Mouse (Mus musculus) CH12.LX (cell line): ENCODE measurements around the gene Hipk1. TPM values are rescaled to one million over a fixed set of nuclear protein-coding genes. Genes with fewer than 3 reads are reported as not detected.

Experiments
- DNase-seq: peaks from one replicate; pipeline ENCODE4 v3.0.0-alpha.2; 2013; ENCODE audit errors: extremely low read depth
- H3K27ac ChIP-seq: 2 replicates; pipeline ENCODE4 v1.5.1; 2012; ENCODE audit warnings: low read depth, mild to moderate bottlenecking, control low read depth, moderate library complexity; ENCODE audit not compliant: insufficient read depth
- H3K27me3 ChIP-seq: replicated peaks from 2 replicates; pipeline ENCODE3; 2012; ENCODE audit warnings: inconsistent platforms
- H3K36me3 ChIP-seq, 2 experiments: replicated peaks in 1 of 2; 2 replicates each; pipeline versions ENCODE3 to v1.6.1; 2012; ENCODE audit warnings: inconsistent platforms in 1 of 2, low read length in 1 of 2, mild to moderate bottlenecking in 1 of 2, mixed read lengths in 1 of 2, moderate library complexity in 1 of 2; ENCODE audit not compliant: control insufficient read depth in 1 of 2, insufficient read depth in 1 of 2
- H3K4me1 ChIP-seq, 2 experiments: 2 replicates each; pipeline ENCODE4 v1.6.1; 2012; ENCODE audit warnings: inconsistent platforms in 1 of 2, moderate library complexity in 1 of 2; ENCODE audit not compliant: insufficient read depth in 2 of 2, control insufficient read depth in 1 of 2
- H3K4me2 ChIP-seq: 2 replicates; pipeline ENCODE4 v1.6.1; 2012; ENCODE audit warnings: low read depth, mild to moderate bottlenecking, control low read depth; ENCODE audit not compliant: poor library complexity, insufficient read depth, severe bottlenecking
- H3K4me3 ChIP-seq, 3 experiments: fragments of 150-350 bp in 1 of 3; sonication (generic) in 1 of 3; replicated peaks in 1 of 3; 2 replicates each; pipeline versions ENCODE3 to v1.5.1; 2011 to 2012; ENCODE audit warnings: low read depth in 2 of 3, low read length in 2 of 3, mild to moderate bottlenecking in 2 of 3, moderate library complexity in 2 of 3, control low read depth in 1 of 3, improper control_type of control experiment in 1 of 3, inconsistent platforms in 1 of 3, mixed read lengths in 1 of 3; ENCODE audit not compliant: poor library complexity in 1 of 3
- H3K79me2 ChIP-seq: replicated peaks from 2 replicates; pipeline ENCODE4 v1.6.1; 2012; ENCODE audit warnings: mild to moderate bottlenecking, moderate library complexity; ENCODE audit not compliant: control insufficient read depth, poor library complexity, insufficient read depth, severe bottlenecking; ENCODE audit errors: extremely low read depth
- H3K9ac ChIP-seq: 2 replicates; pipeline ENCODE4 v1.6.1; 2012; ENCODE audit warnings: low read depth, mild to moderate bottlenecking, control low read depth, moderate library complexity; ENCODE audit not compliant: insufficient read depth
- H3K9me3 ChIP-seq: replicated peaks from 2 replicates; pipeline ENCODE3; 2012; ENCODE audit warnings: low read length, inconsistent platforms, mixed read lengths
- BHLHE40 ChIP-seq: IDR thresholded peaks from 2 replicates; pipeline ENCODE4 v1.6.1; 2011; ENCODE audit warnings: mild to moderate bottlenecking, low read depth, low read length, improper control_type of control experiment
- CHD1 ChIP-seq: IDR thresholded peaks from 2 replicates; pipeline ENCODE4 v1.6.1; 2012; ENCODE audit warnings: low read depth, low read length, improper control_type of control experiment, inconsistent platforms
- CHD2 ChIP-seq: IDR thresholded peaks from 2 replicates; pipeline ENCODE4 v1.6.1; 2011; ENCODE audit warnings: low read length, improper control_type of control experiment
- CTCF ChIP-seq, 2 experiments: IDR thresholded peaks in 1 of 2; conservative IDR thresholded peaks in 1 of 2; 2 replicates each; pipeline ENCODE4 v1.5.1; 2011 to 2012; ENCODE audit warnings: low read depth in 2 of 2, low read length in 2 of 2, improper control_type of control experiment in 1 of 2, inconsistent platforms in 1 of 2, mild to moderate bottlenecking in 1 of 2, moderate library complexity in 1 of 2
- E2F4 ChIP-seq: IDR thresholded peaks from 2 replicates; pipeline ENCODE4 v1.6.1; 2011; ENCODE audit warnings: low read depth, low read length, improper control_type of control experiment; ENCODE audit not compliant: insufficient replicate concordance
- ELF1 ChIP-seq: IDR thresholded peaks from 2 replicates; pipeline ENCODE4 v1.6.1; 2014; ENCODE audit warnings: low read depth, mild to moderate bottlenecking, inconsistent platforms, low read length, improper control_type of control experiment
- EP300 ChIP-seq: IDR thresholded peaks from 2 replicates; pipeline ENCODE4 v1.6.1; 2011; ENCODE audit warnings: low read length, improper control_type of control experiment
- ETS1 ChIP-seq: conservative IDR thresholded peaks from 2 replicates; pipeline ENCODE4 v1.6.1; 2012; ENCODE audit warnings: low read depth, mild to moderate bottlenecking, inconsistent platforms, low read length, improper control_type of control experiment, moderate library complexity
- GABPA ChIP-seq: IDR thresholded peaks from 2 replicates; pipeline ENCODE4 v1.6.1; 2012; ENCODE audit warnings: low read depth, low read length, improper control_type of control experiment, inconsistent platforms; ENCODE audit not compliant: insufficient replicate concordance
- HCFC1 ChIP-seq: IDR thresholded peaks from 2 replicates; pipeline ENCODE4 v1.6.1; 2012; ENCODE audit warnings: low read depth, mild to moderate bottlenecking, inconsistent platforms, low read length, improper control_type of control experiment
- IRF4 ChIP-seq: IDR thresholded peaks from 2 replicates; pipeline ENCODE4 v1.6.1; 2014; ENCODE audit warnings: low read depth, mild to moderate bottlenecking, inconsistent platforms, low read length, improper control_type of control experiment
- JUN ChIP-seq: IDR thresholded peaks from 2 replicates; pipeline ENCODE4 v1.6.1; 2011; ENCODE audit warnings: low read depth, mild to moderate bottlenecking, low read length, improper control_type of control experiment, moderate library complexity; ENCODE audit not compliant: insufficient read depth
- JUND ChIP-seq: conservative IDR thresholded peaks from 2 replicates; pipeline ENCODE4 v1.6.1; 2011; ENCODE audit warnings: low read depth, low read length, improper control_type of control experiment
- KAT2A ChIP-seq: IDR thresholded peaks from 2 replicates; pipeline ENCODE4 v1.6.1; 2012; ENCODE audit warnings: low read length, improper control_type of control experiment, inconsistent platforms; ENCODE audit not compliant: insufficient replicate concordance
- MAFK ChIP-seq: IDR thresholded peaks from 2 replicates; pipeline ENCODE4 v1.6.1; 2011; ENCODE audit warnings: low read length, improper control_type of control experiment; ENCODE audit not compliant: insufficient replicate concordance
- MAX ChIP-seq: IDR thresholded peaks from 2 replicates; pipeline ENCODE4 v1.6.1; 2011; ENCODE audit warnings: low read length, improper control_type of control experiment
- MAZ ChIP-seq: IDR thresholded peaks from 2 replicates; pipeline ENCODE4 v1.6.1; 2012; ENCODE audit warnings: low read depth, mild to moderate bottlenecking, inconsistent platforms, low read length, improper control_type of control experiment, moderate library complexity
- MEF2A ChIP-seq: IDR thresholded peaks from 2 replicates; pipeline ENCODE4 v1.6.1; 2014; ENCODE audit warnings: low read depth, mild to moderate bottlenecking, inconsistent platforms, low read length, improper control_type of control experiment, borderline replicate concordance
- MXI1 ChIP-seq: IDR thresholded peaks from 2 replicates; pipeline ENCODE4 v1.6.1; 2011; ENCODE audit warnings: mild to moderate bottlenecking, low read depth, low read length, improper control_type of control experiment
- MYC ChIP-seq: IDR thresholded peaks from 2 replicates; pipeline ENCODE4 v1.6.1; 2011; ENCODE audit warnings: low read depth, mild to moderate bottlenecking, improper control_type of control experiment, low read length
- NELFE ChIP-seq: IDR thresholded peaks from 2 replicates; pipeline ENCODE4 v1.6.1; 2011; ENCODE audit warnings: low read depth, low read length, improper control_type of control experiment
- NRF1 ChIP-seq: IDR thresholded peaks from 2 replicates; pipeline ENCODE4 v1.6.1; 2014; ENCODE audit warnings: low read depth, mild to moderate bottlenecking, inconsistent platforms, low read length, improper control_type of control experiment, moderate library complexity
- PAX5 ChIP-seq: IDR thresholded peaks from 2 replicates; pipeline ENCODE4 v1.6.1; 2012; ENCODE audit warnings: low read length, inconsistent platforms, mixed read lengths
- POLR2A ChIP-seq: IDR thresholded peaks from 2 replicates; pipeline ENCODE4 v1.6.1; 2011; ENCODE audit warnings: low read depth, mild to moderate bottlenecking, improper control_type of control experiment, low read length
- POLR2AphosphoS2 ChIP-seq: IDR thresholded peaks from 2 replicates; pipeline ENCODE4 v1.6.1; 2011; ENCODE audit warnings: low read depth, low read length, improper control_type of control experiment
- RAD21 ChIP-seq: IDR thresholded peaks from 2 replicates; pipeline ENCODE4 v1.6.1; 2011; ENCODE audit warnings: low read depth, mild to moderate bottlenecking, low read length, improper control_type of control experiment, moderate library complexity
- RCOR1 ChIP-seq: conservative IDR thresholded peaks from 2 replicates; pipeline ENCODE4 v1.6.1; 2012; ENCODE audit warnings: low read depth, mild to moderate bottlenecking, inconsistent platforms, low read length, improper control_type of control experiment
- SIN3A ChIP-seq: IDR thresholded peaks from 2 replicates; pipeline ENCODE4 v1.6.1; 2012; ENCODE audit warnings: low read length, improper control_type of control experiment, inconsistent platforms
- SMC3 ChIP-seq: IDR thresholded peaks from 2 replicates; pipeline ENCODE4 v1.6.1; 2011; ENCODE audit warnings: low read depth, low read length, improper control_type of control experiment
- TBP ChIP-seq: conservative IDR thresholded peaks from 2 replicates; pipeline ENCODE4 v1.6.1; 2011; ENCODE audit warnings: low read depth, low read length, improper control_type of control experiment
- TCF12 ChIP-seq: IDR thresholded peaks from 2 replicates; pipeline ENCODE4 v1.6.1; 2014; ENCODE audit warnings: low read depth, mild to moderate bottlenecking, inconsistent platforms, low read length, improper control_type of control experiment
- UBTF ChIP-seq: IDR thresholded peaks from 2 replicates; pipeline ENCODE4 v1.6.1; 2012; ENCODE audit warnings: low read depth, mild to moderate bottlenecking, inconsistent platforms, low read length, improper control_type of control experiment, moderate library complexity
- USF1 ChIP-seq: IDR thresholded peaks from 2 replicates; pipeline ENCODE4 v1.6.1; 2014; ENCODE audit warnings: low read depth, mild to moderate bottlenecking, inconsistent platforms, low read length, improper control_type of control experiment
- USF2 ChIP-seq: conservative IDR thresholded peaks from 2 replicates; pipeline ENCODE4 v1.6.1; 2011; ENCODE audit warnings: low read depth, low read length, improper control_type of control experiment
- ZC3H11A ChIP-seq: IDR thresholded peaks from 2 replicates; pipeline ENCODE4 v1.6.1; 2012; ENCODE audit warnings: low read depth, mild to moderate bottlenecking, inconsistent platforms, low read length, improper control_type of control experiment
- ZKSCAN1 ChIP-seq: IDR thresholded peaks from 2 replicates; pipeline ENCODE4 v1.6.1; 2012; ENCODE audit warnings: low read depth, inconsistent platforms, low read length, improper control_type of control experiment, borderline replicate concordance
- ZMIZ1 ChIP-seq: IDR thresholded peaks from 2 replicates; pipeline ENCODE4 v1.6.1; 2012; ENCODE audit warnings: low read depth, mild to moderate bottlenecking, inconsistent platforms, low read length, improper control_type of control experiment
- ZNF384 ChIP-seq: IDR thresholded peaks from 2 replicates; pipeline ENCODE4 v1.6.1; 2012; ENCODE audit warnings: low read depth, low read length, improper control_type of control experiment, inconsistent platforms
- dilution Hi-C: fragments of 300-500 bp; cut with MboI; formaldehyde crosslinking; loops from 2 replicates; pipeline ENCODE4 v1.14.3; 2020; ENCODE audit warnings: low sequenced_read_pairs; ENCODE audit not compliant: extremely low pct_unique_long_range_greater_than_20kb, extremely low pct_ligation_motif_present
- in situ Hi-C: fragments of 300-500 bp; cut with MboI; formaldehyde crosslinking; loops from 3 replicates; pipeline ENCODE4 v1.14.3; 2019; ENCODE audit warnings: low sequenced_read_pairs, low pct_ligation_motif_present, low pct_unique_long_range_greater_than_20kb, mixed read lengths
- polyA plus RNA-seq: library from polyadenylated mRNA; unstranded; fragments of >175 nt; gene quantifications from 2 replicates; pipeline ENCODE4 v1.2.1, GENCODE M21; 2012; ENCODE audit warnings: low read depth; ENCODE audit not compliant: insufficient read length
- total RNA-seq, 2 experiments: library from RNA; depleted of rRNA; stranded (reverse); fragments of 300-350 nt in 1 of 2; fragments of >200 nt in 1 of 2; gene quantifications; 2 replicates each; pipeline ENCODE4 v1.2.3; 2012 to 2014

Hipk1 gene
- total and polyA plus RNA-seq, 3 experiments: 26.2 to 35.9 (median 32.7) TPM

DNA sequence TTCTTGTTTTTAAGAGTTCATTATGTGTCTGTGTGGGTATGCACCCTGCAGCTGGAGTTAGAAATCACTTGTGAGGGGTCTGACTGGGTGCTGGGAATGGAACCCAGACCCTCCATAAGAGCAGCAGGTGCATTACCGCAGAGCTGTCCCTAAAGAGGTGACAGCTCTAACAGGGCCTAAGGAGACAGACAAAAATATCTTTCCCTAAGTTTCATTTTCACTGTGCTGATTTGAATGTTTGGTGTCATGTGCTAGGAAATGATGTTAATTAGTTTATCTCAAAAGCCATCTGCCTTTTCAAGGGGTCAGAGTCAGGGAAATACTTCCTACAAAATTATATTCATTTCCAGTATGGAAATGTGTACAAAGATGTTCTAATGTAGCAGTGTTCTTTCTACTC, 52.0 kb downstream of the Hipk1 start, which contains the start of gene Gm10964:
TSS of gene Gm10964 (plus strand) at position 38 of the 400 bp plus-strand sequence.
- Histone ChIP-seq H3K4me2 (peak within 1 kb of the TSS; percentile 74), H3K36me3 (peaks cover 14 to 34% of the 10 kb centered on the region in 2 experiments), H3K4me3 (peak within 1 kb of the TSS; percentile 55 to 62 (median 61)), H3K27me3 (no peaks in the 10 kb centered on the region), H3K9ac (peak within 1 kb of the TSS; percentile 56; the same call in 1 of the 2 replicates), H3K27ac (peak within 1 kb of the TSS; percentile 78), H3K9me3 (no peaks in the 10 kb centered on the region), H3K4me1 (peaks cover 37 to 82% of the 10 kb centered on the region in 2 experiments), H3K79me2 (peaks cover 6% of the 10 kb centered on the region; the same call in 1 of the 2 replicates)
- DNase-seq: peak; percentile 53
- dilution Hi-C loops: no loop called here
- in situ Hi-C loops: loop anchor here (5.0 to 10.0 kb wide), 2 partner anchors 47 to 305 kb away; no protein-coding TSS in a partner anchor
- TF ChIP-seq CHD2: peak; percentile 39; the same call in 1 of the 2 replicates
- no peak for TF ChIP-seq HCFC1
- TF ChIP-seq MYC: no peak; the same call in 1 of the 2 replicates
- peak; percentile 65 for TF ChIP-seq JUND
- TF ChIP-seq NRF1: no peak
- 0 out of 2 replicates have a peak, but pooled peaks have one; percentile 10 for TF ChIP-seq USF2
- no peak for TF ChIP-seq ZKSCAN1
- no peak for TF ChIP-seq ZNF384
- no peak for TF ChIP-seq KAT2A
- no peak for TF ChIP-seq PAX5
- TF ChIP-seq IRF4: peak; percentile 87
- peak; percentile 87 for TF ChIP-seq BHLHE40
- TF ChIP-seq MAZ: no peak
- peak; percentile 66; the same call in 1 of the 2 replicates for TF ChIP-seq JUN
- no peak for TF ChIP-seq POLR2A
- TF ChIP-seq TBP: no peak
- TF ChIP-seq GABPA: no peak
- no peak for TF ChIP-seq CTCF (conservative IDR thresholded peaks at IDR 0.05 in 1 of 2, IDR thresholded peaks at IDR 0.05 in 1 of 2; ENCODE audit: low read depth in 2 of 2, low read length in 2 of 2)
- TF ChIP-seq MAFK: no peak
- no peak for TF ChIP-seq NELFE
- no peak for TF ChIP-seq USF1
- no peak for TF ChIP-seq RAD21
- peak; percentile 90 for TF ChIP-seq EP300
- no peak for TF ChIP-seq ZC3H11A
- peak; percentile 97 for TF ChIP-seq MEF2A
- TF ChIP-seq TCF12: peak; percentile 84
- TF ChIP-seq MXI1: no peak
- no peak for TF ChIP-seq SMC3
- peak; percentile 79 for TF ChIP-seq ETS1
- TF ChIP-seq E2F4: no peak
- no peak for TF ChIP-seq UBTF
- no peak for TF ChIP-seq POLR2AphosphoS2
- TF ChIP-seq MAX: no peak; the same call in 1 of the 2 replicates
- TF ChIP-seq RCOR1: no peak
- no peak for TF ChIP-seq ZMIZ1
- no peak for TF ChIP-seq ELF1
- no peak for TF ChIP-seq CHD1
- no peak for TF ChIP-seq SIN3A
